ENCODE assay signal across 24 mouse cellular contexts in genomic region chr5:29186798-29187197, GRCm38 (mm10). TPM values are rescaled to one million over a fixed set of nuclear protein-coding genes. Genes with fewer than 3 reads are reported as not detected.
DNase-seq lines count a peak whose midpoint lies in the region; ATAC-seq and TF ChIP-seq lines count a peak whose summit lies in the region.
"Had no signal": no experiment of that assay in that cellular context is flagged by ENCODE, and none has a peak within 500 bp of the region (broad histone marks: within the 10 kb centered on the region; RNA-seq: fewer than 3 reads in every experiment).

No protein-coding gene starts in this region.

- H3K27ac ChIP-seq in intestine, embryonic 15.5 days = no peak overlapping the region
- no peak overlapping the region for H3K27ac ChIP-seq in intestine, postnatal 0 days (ENCODE audit: low read depth, low read length)
- no peak overlapping the region for H3K27ac ChIP-seq in intestine, embryonic 16.5 days (ENCODE audit: low read length)
- H3K27ac ChIP-seq in stomach, postnatal 0 days (replicated peaks) = no peak overlapping the region
- H3K27ac ChIP-seq in thymus, adult 2 months (ENCODE audit: control insufficient read depth, insufficient read depth, low read length) = no peak overlapping the region
- H3K27ac ChIP-seq: embryonic facial prominence, embryonic 15.5 days; forebrain, embryonic 13.5 days; heart, adult 2 months; heart, embryonic 10.5 days; heart, embryonic 13.5 days; hindbrain, embryonic 12.5 days; hindbrain, embryonic 15.5 days had no signal

- H3K9ac ChIP-seq in intestine, embryonic 15.5 days = no peak overlapping the region
- H3K9ac ChIP-seq in intestine, postnatal 0 days (ENCODE audit: low read depth, low read length) = no peak overlapping the region
- no peak overlapping the region for H3K9ac ChIP-seq in intestine, embryonic 16.5 days (ENCODE audit: low read depth, low read length)
- H3K9ac ChIP-seq in stomach, postnatal 0 days (ENCODE audit: low read length) = no peak overlapping the region
- H3K9ac ChIP-seq: embryonic facial prominence, embryonic 15.5 days; forebrain, embryonic 13.5 days; heart, embryonic 13.5 days; hindbrain, embryonic 12.5 days; hindbrain, embryonic 15.5 days had no signal

- peak; percentile 47; the same call in 1 of the 2 replicates for ATAC-seq in intestine, embryonic 15.5 days
- ATAC-seq in intestine, postnatal 0 days = no peak
- peak; percentile 65; the same call in 1 of the 2 replicates for ATAC-seq in intestine, embryonic 16.5 days
- ATAC-seq in stomach, postnatal 0 days (ENCODE audit: low FRiP score, low TSS enrichment) = peak; percentile 32; the same call in 1 of the 2 replicates
- ATAC-seq: CD4-positive, CD25-positive, alpha-beta regulatory T cell, adult 4 months; forebrain, embryonic 13.5 days; forebrain, embryonic 16.5 days had no signal

- no peak for TF ChIP-seq CTCF in intestine, postnatal 0 days (IDR thresholded peaks at IDR 0.05; ENCODE audit: low read depth)
- no peak for TF ChIP-seq CTCF in stomach, postnatal 0 days (IDR thresholded peaks at IDR 0.05; ENCODE audit: low read depth)
- no peak for TF ChIP-seq CTCF in thymus, adult 2 months (IDR thresholded peaks at IDR 0.05; ENCODE audit: borderline replicate concordance, control insufficient read depth, extremely low read depth, insufficient read depth, low read length, poor library complexity)

- H3K36me3 ChIP-seq in intestine, embryonic 15.5 days = no peaks in the 10 kb centered on the region
- no peaks in the 10 kb centered on the region for H3K36me3 ChIP-seq in intestine, postnatal 0 days (ENCODE audit: control insufficient read depth, insufficient read depth)
- H3K36me3 ChIP-seq in intestine, embryonic 16.5 days (ENCODE audit: control insufficient read depth, insufficient read depth, low read length) = no peaks in the 10 kb centered on the region
- no peaks in the 10 kb centered on the region for H3K36me3 ChIP-seq in stomach, postnatal 0 days (ENCODE audit: control insufficient read depth, insufficient read depth, low read length)
- no peaks in the 10 kb centered on the region for H3K36me3 ChIP-seq in thymus, adult 2 months (ENCODE audit: control insufficient read depth, insufficient read depth, low read length)
- H3K36me3 ChIP-seq: embryonic facial prominence, embryonic 15.5 days; heart, embryonic 10.5 days; heart, embryonic 13.5 days; hindbrain, embryonic 12.5 days; hindbrain, embryonic 15.5 days had no signal

- no peaks in the 10 kb centered on the region for H3K4me1 ChIP-seq in intestine, embryonic 15.5 days (replicated peaks)
- no peaks in the 10 kb centered on the region for H3K4me1 ChIP-seq in intestine, postnatal 0 days (replicated peaks; ENCODE audit: control insufficient read depth, insufficient read depth, low read length)
- H3K4me1 ChIP-seq in intestine, embryonic 16.5 days (ENCODE audit: control insufficient read depth, insufficient read depth, low read length) = no peaks in the 10 kb centered on the region
- H3K4me1 ChIP-seq in stomach, postnatal 0 days (replicated peaks; ENCODE audit: control insufficient read depth, insufficient read depth) = no peaks in the 10 kb centered on the region
- H3K4me1 ChIP-seq in thymus, adult 2 months (replicated peaks; ENCODE audit: control insufficient read depth, insufficient read depth, low read length) = no peaks in the 10 kb centered on the region
- H3K4me1 ChIP-seq: embryonic facial prominence, embryonic 15.5 days; forebrain, embryonic 13.5 days; heart, embryonic 10.5 days; heart, embryonic 13.5 days; hindbrain, embryonic 12.5 days; hindbrain, embryonic 15.5 days had no signal

- no peak overlapping the region for H3K4me3 ChIP-seq in intestine, embryonic 15.5 days (replicated peaks)
- H3K4me3 ChIP-seq in intestine, postnatal 0 days (ENCODE audit: low read depth, low read length) = no peak overlapping the region
- H3K4me3 ChIP-seq in intestine, embryonic 16.5 days (ENCODE audit: low read length) = no peak overlapping the region
- H3K4me3 ChIP-seq in stomach, postnatal 0 days (ENCODE audit: low read depth, low read length) = no peak overlapping the region
- no peak overlapping the region for H3K4me3 ChIP-seq in thymus, adult 2 months (ENCODE audit: control insufficient read depth, insufficient read depth, low read length)
- H3K4me3 ChIP-seq: embryonic facial prominence, embryonic 15.5 days; forebrain, embryonic 13.5 days; heart, adult 2 months; heart, embryonic 10.5 days; heart, embryonic 13.5 days; hindbrain, embryonic 12.5 days; hindbrain, embryonic 15.5 days had no signal

- 47% methylated on average over 5 of the region's 5 CpGs for WGBS in intestine, embryonic 15.5 days
- 45% methylated on average over 5 of the region's 5 CpGs for WGBS in intestine, postnatal 0 days
- 48% methylated on average over 5 of the region's 5 CpGs for WGBS in intestine, embryonic 16.5 days
- 39% methylated on average over 5 of the region's 5 CpGs for WGBS in stomach, postnatal 0 days
- 89% methylated on average over 5 of the region's 5 CpGs for WGBS in thymus, adult 2 months

- no peak for DNase-seq in stomach, postnatal 0 days (ENCODE audit: low spot score)
- DNase-seq in thymus, adult 2 months = no peak
- DNase-seq in kidney, adult 11 months = no peak
- DNase-seq: adrenal gland, adult 2 months; adrenal gland, postnatal 14 days; cerebellum, adult 11-12 months; cerebellum, adult 8-10 months; cerebellum, postnatal 10 days; cerebellum, postnatal 36 days; embryo, embryonic 11 days; gastrocnemius, postnatal 10 days; heart, adult 2 months; heart, postnatal 14 days had no signal

- no peaks in the 10 kb centered on the region for H3K27me3 ChIP-seq in intestine, embryonic 15.5 days (replicated peaks)
- H3K27me3 ChIP-seq in intestine, postnatal 0 days (replicated peaks; ENCODE audit: control insufficient read depth, insufficient read depth, low read length) = no peaks in the 10 kb centered on the region
- no peaks in the 10 kb centered on the region for H3K27me3 ChIP-seq in intestine, embryonic 16.5 days (replicated peaks; ENCODE audit: control insufficient read depth, insufficient read depth, low read length)
- H3K27me3 ChIP-seq in stomach, postnatal 0 days (ENCODE audit: control insufficient read depth, insufficient read depth, low read length) = no peaks in the 10 kb centered on the region
- H3K27me3 ChIP-seq in thymus, adult 2 months (ENCODE audit: control insufficient read depth, insufficient read depth, low read length) = no peaks in the 10 kb centered on the region
- H3K27me3 ChIP-seq: embryonic facial prominence, embryonic 15.5 days; forebrain, embryonic 13.5 days; heart, embryonic 13.5 days; hindbrain, embryonic 12.5 days; hindbrain, embryonic 15.5 days had no signal

- TF ChIP-seq POLR2A in thymus, adult 2 months (IDR thresholded peaks at IDR 0.05; ENCODE audit: control insufficient read depth, extremely low read depth, insufficient read depth, low read length, poor library complexity) = no peak

- H3K4me2 ChIP-seq in intestine, embryonic 15.5 days (replicated peaks) = no peak overlapping the region
- no peak overlapping the region for H3K4me2 ChIP-seq in intestine, postnatal 0 days (replicated peaks; ENCODE audit: low read depth)
- no peak overlapping the region for H3K4me2 ChIP-seq in intestine, embryonic 16.5 days (ENCODE audit: low read depth, low read length)
- H3K4me2 ChIP-seq in stomach, postnatal 0 days (replicated peaks; ENCODE audit: low read depth) = no peak overlapping the region
- H3K4me2 ChIP-seq: embryonic facial prominence, embryonic 15.5 days; forebrain, embryonic 13.5 days; heart, embryonic 13.5 days; hindbrain, embryonic 12.5 days; hindbrain, embryonic 15.5 days had no signal

- no peak for TF ChIP-seq EP300 in stomach, postnatal 0 days (optimal IDR thresholded peaks at IDR 0.05)

- no peaks in the 10 kb centered on the region for H3K9me3 ChIP-seq in intestine, embryonic 15.5 days
- no peaks in the 10 kb centered on the region for H3K9me3 ChIP-seq in intestine, postnatal 0 days (ENCODE audit: control insufficient read depth)
- H3K9me3 ChIP-seq in intestine, embryonic 16.5 days (ENCODE audit: control insufficient read depth, low read length) = no peaks in the 10 kb centered on the region
- H3K9me3 ChIP-seq in stomach, postnatal 0 days (ENCODE audit: control insufficient read depth, low read length) = no peaks in the 10 kb centered on the region
- H3K9me3 ChIP-seq: embryonic facial prominence, embryonic 15.5 days; forebrain, embryonic 13.5 days; heart, embryonic 10.5 days; heart, embryonic 13.5 days; hindbrain, embryonic 12.5 days; hindbrain, embryonic 15.5 days had no signal

RNA-seq across cellular contexts. Expression of gene Rnf32, which starts 9.0 kb away (rescaled TPM):
- 7.6 and 8.4 TPM in 2 replicates for polyA plus RNA-seq in intestine, embryonic 15.5 days (2015; fragmentation: Nextera tagmentation; extraction: Ambion mirVana)
- polyA plus RNA-seq in intestine, postnatal 0 days (2015; fragmentation: Nextera tagmentation; extraction: Ambion mirVana) = 4.0 and 4.6 TPM in 2 replicates
- polyA plus RNA-seq in intestine, embryonic 16.5 days (2015; fragmentation: Nextera tagmentation; extraction: Ambion mirVana) = 6.1 and 7.7 TPM in 2 replicates
- polyA plus RNA-seq in stomach, postnatal 0 days (2015; fragmentation: Nextera tagmentation; extraction: Ambion mirVana) = 1.6 and 2.0 TPM in 2 replicates
- 0.37 and 0.55 TPM in 2 replicates for polyA plus RNA-seq in thymus, adult 2 months (2012; rRNA removed)
